Comparison of ENCODE assay signal across 16 mouse cellular contexts in genomic region chr1:35094873-35095272, GRCm38 (mm10).
"Had no signal": no experiment of that assay in that cellular context is flagged by ENCODE, and none has a peak within 500 bp of the region (broad histone marks: within the 10 kb centered on the region; RNA-seq: fewer than 3 reads in every experiment).

No protein-coding gene starts in this region.

- H3K9me3 ChIP-seq: neural tube, embryonic 13.5 days; neural tube, embryonic 15.5 days; stomach, embryonic 15.5 days had no signal

- H3K4me2 ChIP-seq: neural tube, embryonic 13.5 days; neural tube, embryonic 15.5 days; stomach, embryonic 15.5 days had no signal

- DNase-seq: retina, postnatal 1 day; right cerebral cortex, adult 18-20 months; right cerebral cortex, postnatal 14 days; right cerebral cortex, postnatal 25 days; right cerebral cortex, postnatal 4 days; spleen, adult 18-20 months; thymus, adult 18-20 months; thymus, adult 2 months; thymus, postnatal 14 days; thymus, postnatal 25 days; thymus, postnatal 36 days; thymus, postnatal 4 days had no signal

- H3K27me3 ChIP-seq: neural tube, embryonic 13.5 days; neural tube, embryonic 15.5 days; stomach, embryonic 15.5 days had no signal

- H3K9ac ChIP-seq: neural tube, embryonic 13.5 days; neural tube, embryonic 15.5 days; stomach, embryonic 15.5 days had no signal

- H3K36me3 ChIP-seq: neural tube, embryonic 13.5 days; neural tube, embryonic 15.5 days; stomach, embryonic 15.5 days had no signal

- H3K27ac ChIP-seq: neural tube, embryonic 13.5 days; neural tube, embryonic 15.5 days; stomach, embryonic 15.5 days; stomach, postnatal 0 days had no signal

- H3K4me1 ChIP-seq: neural tube, embryonic 13.5 days; neural tube, embryonic 15.5 days; stomach, embryonic 15.5 days had no signal

- H3K4me3 ChIP-seq: neural tube, embryonic 13.5 days; neural tube, embryonic 15.5 days; stomach, embryonic 15.5 days had no signal
